Mouse (Mus musculus): ENCODE data around the gene Rps6ka4.

GRCm38 (mm10) chr19:6842353-6842752 is 1.9 kb upstream of the Rps6ka4 start:
- TF ChIP-seq POLR2A (IDR thresholded peaks at IDR 0.05; ENCODE audit: insufficient read depth, low read depth, low read length) (no peak), CTCF (IDR thresholded peaks at IDR 0.05) (no peak)
